Mouse (Mus musculus) layer of hippocampus, adult 2 months (tissue): Measurements from ENCODE around the gene Tulp1. TPM values are rescaled to one million over a fixed set of nuclear protein-coding genes. Genes with fewer than 3 reads are reported as not detected.

Source experiments
- DNase-seq, 2 experiments: peaks; one replicate each; pipeline ENCODE4 v3.0.0; 2022; ENCODE audit warnings: low spot score in 2 of 2
- H3K27ac ChIP-seq: fragments of 200-600 bp; 2 replicates; pipeline ENCODE4 v1.8.1; 2022
- H3K4me3 ChIP-seq: fragments of 200-600 bp; 2 replicates; pipeline ENCODE4 v1.8.1; 2022; ENCODE audit warnings: mild to moderate bottlenecking
- CTCF ChIP-seq: fragments of 200-600 bp; conservative IDR thresholded peaks from 2 replicates; pipeline ENCODE4 v1.8.1; 2022; ENCODE audit warnings: antibody characterized with exemption, mild to moderate bottlenecking, moderate library complexity
- total RNA-seq, 2 experiments: library from RNA; stranded (reverse); gene quantifications; 2 replicates each; pipeline ENCODE4 v1.2.3; 2021

The Tulp1 gene
- total RNA-seq, 2 experiments from 2014 or later = not detected

DNA sequence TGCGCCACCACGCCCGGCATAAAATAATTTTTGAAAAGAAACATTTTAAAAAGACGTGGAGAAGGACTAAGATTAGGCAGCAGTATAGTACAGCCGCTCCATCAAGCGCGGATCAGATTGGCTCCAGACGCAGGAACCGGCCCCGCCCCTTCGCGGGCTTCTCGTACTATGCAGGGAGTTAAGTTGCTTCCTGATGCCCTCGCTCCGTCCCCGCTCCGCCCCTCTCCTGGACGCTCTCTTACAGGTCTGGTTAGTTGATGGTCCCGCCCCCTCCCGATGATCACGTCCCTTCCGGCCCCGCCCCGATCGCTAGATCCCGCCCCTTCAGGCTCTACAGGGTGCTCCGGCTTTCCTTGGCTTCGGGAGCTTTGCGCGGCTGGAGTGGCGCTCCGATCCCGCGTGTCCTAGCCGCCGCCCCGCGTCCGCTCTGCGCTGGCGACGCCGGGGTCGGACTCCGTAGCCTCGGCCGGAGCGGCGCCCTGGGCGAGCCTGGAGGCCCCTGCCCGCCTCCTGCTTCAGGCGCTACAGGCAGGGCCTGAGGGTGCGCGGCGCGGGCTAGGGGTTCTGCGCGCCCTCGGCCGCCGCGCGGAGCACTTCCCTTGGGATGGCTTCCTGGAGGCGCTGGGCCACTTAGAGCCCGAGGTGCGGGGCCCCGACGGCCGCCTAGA, 51.7 kb downstream of the Tulp1 start, which contains the start of gene Fance:
Gene Fance, plus strand, starts transcription at position 308 of the 668 bp plus-strand sequence.
- TF ChIP-seq CTCF = peak; percentile 47
- peak within 1 kb of the TSS; percentile 93 for H3K27ac ChIP-seq
- H3K4me3 ChIP-seq = peak within 1 kb of the TSS; percentile 74
- peak; percentile 88 to 94 for DNase-seq

DNA sequence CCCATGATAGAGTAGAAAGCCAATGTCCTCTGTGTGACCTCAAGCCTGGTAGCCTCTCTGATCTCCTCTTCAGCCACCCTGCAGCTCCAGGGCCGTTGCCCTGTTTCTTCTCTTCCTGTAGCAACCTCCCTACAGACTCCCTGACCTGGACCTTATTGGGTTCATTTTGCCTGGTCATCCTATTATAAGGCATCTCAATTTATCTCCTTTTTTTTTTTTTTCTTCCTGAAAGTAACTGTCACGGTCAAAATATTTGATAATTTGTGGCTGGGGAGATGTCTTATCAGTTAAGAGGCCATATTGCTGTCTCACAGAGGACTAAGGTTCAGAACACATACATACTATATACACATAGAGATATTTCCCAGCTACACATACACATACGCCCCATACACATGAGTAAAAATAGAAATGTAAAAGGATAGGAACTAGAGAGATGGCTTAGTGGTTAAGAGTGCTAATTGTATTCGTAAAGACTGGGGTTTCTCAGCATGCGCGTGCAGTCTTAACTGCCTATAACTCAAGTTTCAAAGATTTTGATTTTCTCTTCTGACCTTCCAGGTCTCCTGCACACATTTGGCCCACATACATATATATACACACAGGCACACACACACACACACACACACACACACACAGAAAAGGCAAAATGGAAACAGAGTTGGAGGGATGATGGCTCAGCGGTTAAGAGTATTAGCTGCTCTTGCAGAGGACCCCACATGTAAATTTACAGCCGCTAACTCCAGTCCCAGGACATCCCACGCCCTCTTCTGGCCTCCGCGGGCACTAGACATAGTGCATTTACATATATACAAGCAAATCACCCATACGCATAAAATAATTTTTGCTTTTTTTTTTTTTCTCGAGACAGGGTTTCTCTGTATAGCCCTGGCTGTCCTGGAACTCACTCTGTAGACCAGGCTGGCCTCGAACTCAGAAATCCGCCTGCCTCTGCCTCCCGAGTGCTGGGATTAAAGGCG, 52.5 kb downstream of the Tulp1 start:
- Histone ChIP-seq H3K27ac (peak overlapping the region; percentile 65), H3K4me3 (peak overlapping the region; percentile 74)
- peak; percentile 54 for TF ChIP-seq CTCF
- no peak for DNase-seq

DNA sequence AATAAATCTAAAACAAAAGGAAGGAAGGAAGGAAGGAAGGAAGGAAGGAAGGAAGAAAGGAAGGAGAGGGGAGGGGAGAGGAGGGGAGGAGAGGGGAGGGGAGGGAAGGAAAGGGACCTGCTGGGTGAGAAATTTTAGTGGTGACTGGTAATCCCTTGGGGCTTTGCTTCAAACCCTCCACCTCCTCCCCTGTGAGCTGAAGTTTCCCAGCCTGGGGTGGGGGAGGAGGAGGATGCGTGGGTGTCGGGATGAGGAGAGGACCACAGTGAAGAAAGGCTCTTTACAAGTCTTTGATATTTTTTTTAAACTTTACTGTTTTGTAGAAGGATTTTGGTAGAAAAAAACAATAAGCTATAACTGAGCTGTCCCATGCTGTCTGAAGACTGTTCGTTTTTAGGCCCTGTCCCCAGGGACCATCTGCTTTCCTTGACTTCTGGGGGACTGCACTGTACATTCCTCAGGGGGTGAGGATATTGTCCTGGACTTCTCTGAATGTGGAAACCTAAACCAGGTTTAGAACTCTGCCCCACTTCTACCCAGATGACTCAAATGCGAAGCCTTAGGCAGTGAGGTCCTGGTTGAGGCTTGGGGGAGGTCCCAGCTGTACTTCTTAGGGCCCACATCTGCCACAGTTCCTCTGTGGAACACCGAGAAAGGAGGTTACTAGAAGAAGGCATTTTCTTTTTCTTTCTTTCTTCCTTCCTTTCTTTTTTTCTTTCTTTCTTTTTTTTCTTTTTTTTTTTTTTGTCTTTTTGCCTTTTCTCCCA, 53.5 kb downstream of the Tulp1 start:
- no peak overlapping the region for H3K27ac ChIP-seq
- H3K4me3 ChIP-seq = no peak overlapping the region
- DNase-seq = no peak
- TF ChIP-seq CTCF = no peak

DNA sequence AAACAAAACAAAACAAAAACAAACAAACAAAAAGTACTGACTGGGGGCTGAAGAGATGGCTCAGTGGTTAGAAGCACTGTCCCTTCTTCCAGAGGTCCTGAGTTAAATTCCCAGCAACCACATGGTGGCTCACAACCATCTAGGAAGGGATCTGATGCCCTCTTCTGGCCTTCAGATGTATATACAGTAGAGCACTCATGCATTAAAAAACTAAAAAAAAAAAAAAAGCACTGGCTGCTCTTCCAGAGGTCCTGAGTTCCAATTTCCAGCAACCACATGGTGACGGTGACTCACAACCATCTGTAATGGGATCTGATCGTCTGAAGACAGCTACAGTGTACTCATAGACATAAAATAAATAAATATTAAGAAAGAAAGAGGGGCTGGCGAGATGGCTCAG, 54.2 kb downstream of the Tulp1 start:
- TF ChIP-seq CTCF = peak; percentile 27; the same call in 1 of the 2 replicates
- Histone ChIP-seq H3K4me3 (no peak overlapping the region), H3K27ac (no peak overlapping the region)
- DNase-seq = no peak

DNA sequence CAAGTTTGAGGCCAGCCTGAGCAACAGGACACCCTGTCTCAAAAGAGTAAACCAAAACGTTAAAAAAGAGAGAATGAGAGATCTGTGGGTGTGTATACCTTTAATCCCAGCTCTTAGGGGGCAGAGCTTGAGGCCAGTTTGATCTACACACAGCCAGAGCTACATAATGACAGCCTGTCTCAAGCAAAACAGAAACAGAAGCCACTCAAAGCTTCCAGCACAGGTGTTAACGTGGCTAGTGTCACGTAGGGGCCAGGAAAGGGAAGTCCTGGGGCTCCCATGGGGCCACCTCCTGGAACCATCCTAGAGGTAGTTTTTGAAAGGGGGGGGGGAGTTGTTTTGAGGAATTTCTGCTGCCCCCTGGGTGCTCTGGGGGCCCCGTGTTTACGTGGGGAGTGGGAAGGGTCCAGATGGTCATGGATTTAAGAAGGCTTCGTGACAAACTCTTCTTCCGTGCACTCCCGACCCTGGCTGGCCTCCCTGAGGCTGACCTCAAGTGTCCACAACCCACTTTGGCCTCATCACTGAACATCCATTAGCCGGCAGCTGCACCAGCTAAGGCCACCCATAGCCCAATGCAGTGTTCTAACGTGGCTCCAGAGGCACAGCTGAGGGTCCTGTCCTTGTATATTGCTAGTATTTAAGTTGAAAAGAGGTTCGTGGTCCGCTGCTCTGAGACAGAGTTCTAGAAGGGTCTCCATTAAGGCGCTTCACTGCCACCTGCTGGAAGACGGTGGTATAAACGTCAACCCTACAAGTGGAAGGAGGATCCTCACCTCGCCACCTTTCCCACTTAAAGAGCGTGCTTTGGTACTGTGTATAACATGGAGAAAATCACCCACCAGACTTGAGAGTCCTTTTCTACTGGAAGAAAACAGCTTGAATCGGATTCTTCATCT, 56.5 kb downstream of the Tulp1 start:
- DNase-seq = peak; percentile 74 to 91
- H3K4me3 ChIP-seq = peak overlapping the region; percentile 22; the same call in 1 of the 2 replicates
- no peak overlapping the region for H3K27ac ChIP-seq
- peak; percentile 94 for TF ChIP-seq CTCF

DNA sequence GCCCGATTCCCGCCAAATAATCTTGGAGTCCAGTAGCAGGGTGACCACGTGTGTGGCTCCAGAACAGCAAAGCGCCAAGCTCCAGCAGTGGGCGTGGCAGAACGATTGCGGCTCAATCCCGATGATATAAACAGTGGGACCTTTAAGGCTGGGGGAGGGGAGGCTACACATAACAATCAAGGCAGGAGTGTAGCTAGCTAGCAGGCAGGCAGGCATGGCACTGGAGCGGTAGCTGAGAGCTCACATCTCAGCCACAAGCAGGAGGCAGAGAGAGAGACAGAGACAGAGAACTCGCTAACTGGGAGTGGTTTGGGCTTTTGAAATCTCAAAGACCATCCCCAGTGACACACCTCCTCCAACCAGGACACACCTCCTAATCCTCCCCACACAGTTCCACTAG, 59.9 kb downstream of the Tulp1 start:
- TF ChIP-seq CTCF = no peak
- no peak overlapping the region for H3K4me3 ChIP-seq
- DNase-seq = no peak
- H3K27ac ChIP-seq = no peak overlapping the region

Other genes starting within 250 kb of the Tulp1 start
- gene Scube3, start 223.1 kb downstream of the Tulp1 start, total RNA-seq = 1 to 10 TPM; 1.1 TPM
- gene Zfp523, start 188.1 kb downstream of the Tulp1 start, total RNA-seq = 100 to 1,000 TPM; 104 to 106 TPM
- 1 to 10 TPM; 2.4 to 2.6 TPM for gene Def6, start 157.4 kb downstream of the Tulp1 start, total RNA-seq
- 10 to 100 TPM; 22.1 to 23.0 TPM for gene Ppard, start 132.5 kb downstream of the Tulp1 start, total RNA-seq
- 10 to 100 TPM; 30.3 to 34.9 TPM for gene Fance, start 51.7 kb downstream of the Tulp1 start, total RNA-seq
- 100 to 1,000 TPM; 345 to 350 TPM for gene Rpl10a, start 36.8 kb downstream of the Tulp1 start, total RNA-seq
- 1 to 10 TPM; 3.0 to 3.2 TPM for gene Tead3, start 14.4 kb downstream of the Tulp1 start, total RNA-seq
- 10 to 100 TPM; 80.8 to 90.5 TPM for gene Fkbp5, start 152.3 kb upstream of the Tulp1 start, total RNA-seq
- gene Armc12, start 165.6 kb upstream of the Tulp1 start, total RNA-seq = not detected
- not detected for gene Clpsl2, start 184.2 kb upstream of the Tulp1 start, total RNA-seq
- gene Clps, start 195.5 kb upstream of the Tulp1 start, total RNA-seq = not detected
- 1 to 10 TPM; 3.7 to 5.4 TPM for gene Lhfpl5, start 210.4 kb upstream of the Tulp1 start, total RNA-seq